Mouse (Mus musculus): ENCODE measurements at regions not wholly inside any gene's neighbourhood (a gene's known extent, or its start where the extent isn't known, plus 50 kb on each side); places are given as distances from the start of the nearest gene placed in this dataset.

DNA sequence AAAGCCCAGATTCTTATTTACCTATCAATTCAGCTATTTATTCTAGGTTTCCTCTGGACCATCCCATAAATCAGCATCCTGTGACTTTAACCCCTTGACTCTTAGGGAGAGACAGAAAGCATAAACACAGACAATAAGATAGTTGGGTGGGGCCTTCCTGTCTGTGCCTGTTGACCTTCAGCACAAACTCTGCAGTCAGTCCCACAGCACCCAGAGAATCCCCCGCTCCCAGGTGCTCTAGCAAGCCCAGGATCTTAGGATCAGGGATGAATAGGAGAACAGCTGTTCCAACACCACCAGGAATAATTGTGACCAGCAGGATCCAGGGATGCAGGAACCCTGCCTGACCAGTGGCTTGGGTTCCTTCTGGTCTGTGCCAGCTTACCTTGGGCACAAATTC lies 107.8 kb downstream of the Basp1 start:
- ATAC-seq (replicated peaks; ENCODE audit: low FRiP score, low TSS enrichment, poor library complexity, severe bottlenecking) = no peak

DNA sequence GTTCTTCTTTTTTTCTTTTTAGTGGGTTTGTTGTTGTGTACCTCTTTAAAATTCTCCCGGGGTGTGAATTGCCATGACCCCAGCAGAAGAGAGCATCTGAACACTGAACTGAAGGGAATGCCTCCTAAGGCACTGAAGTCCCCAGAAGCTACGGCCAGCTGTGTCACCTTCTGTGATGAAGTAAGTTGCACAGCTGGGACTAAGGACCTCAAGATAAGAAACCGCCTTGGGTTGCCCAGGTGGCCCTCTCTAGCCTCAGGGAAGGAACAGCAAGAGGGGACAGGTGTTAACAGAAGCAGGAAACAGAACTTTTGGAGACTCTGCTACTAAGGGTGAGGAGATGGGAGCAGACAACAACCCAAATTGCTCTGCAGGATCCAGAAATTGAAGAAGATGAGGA lies 110.2 kb downstream of the Basp1 start:
- ATAC-seq (replicated peaks; ENCODE audit: low FRiP score, low TSS enrichment, poor library complexity, severe bottlenecking) = peak; percentile 50; the same call in 1 of the 2 replicates

DNA sequence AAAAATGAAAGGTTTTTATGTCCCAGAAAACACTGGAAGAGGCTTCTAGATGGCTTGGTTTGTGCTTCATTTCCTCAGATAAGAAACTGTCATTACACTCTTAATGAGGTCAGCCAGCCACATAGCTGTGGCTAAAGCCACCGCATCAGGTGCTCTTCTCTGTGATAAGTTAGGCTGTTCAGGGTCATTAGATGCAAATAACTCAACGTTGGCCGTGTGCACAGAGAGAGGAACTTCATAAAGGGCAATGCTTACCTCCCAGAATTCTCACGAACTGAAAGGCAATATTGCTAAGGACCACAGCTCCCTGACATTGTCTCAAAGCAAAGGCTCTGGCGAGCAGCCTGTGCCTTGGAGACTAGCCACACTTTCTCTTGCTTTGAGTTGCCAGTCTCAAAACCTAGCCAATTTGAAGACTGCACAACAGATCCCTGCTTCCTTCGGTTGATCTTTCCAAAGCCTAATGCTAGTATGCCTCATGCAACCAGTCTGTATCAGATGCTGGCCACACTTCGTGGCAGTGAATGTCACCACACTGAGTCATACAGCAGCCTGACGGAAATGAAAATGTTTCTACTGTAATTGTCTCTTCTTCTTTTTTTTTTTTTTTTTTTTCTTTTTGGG lies 110.8 kb downstream of the Basp1 start:
- peak; percentile 58 for ATAC-seq (replicated peaks; ENCODE audit: low FRiP score, low TSS enrichment, poor library complexity, severe bottlenecking)

DNA sequence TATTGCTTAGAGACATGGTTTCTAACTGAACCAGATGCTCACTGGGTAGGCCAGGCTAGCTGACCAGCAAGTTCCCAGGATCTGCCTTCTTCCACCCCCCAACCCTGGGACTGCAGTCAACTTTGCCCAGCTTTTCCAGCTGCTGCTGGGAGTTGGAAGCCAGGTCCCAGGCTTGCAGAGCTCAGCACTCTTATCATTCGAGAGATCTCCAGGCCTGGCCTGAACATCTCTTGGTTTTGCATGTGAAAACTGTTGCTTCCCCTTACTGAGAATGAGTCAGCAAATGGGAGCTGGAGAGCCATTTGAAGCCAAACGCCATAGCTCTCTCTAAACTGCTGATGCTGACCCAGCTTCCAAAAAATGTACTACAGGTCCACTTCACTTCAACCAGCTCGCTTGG lies 111.8 kb downstream of the Basp1 start:
- 0 out of 2 replicates have a peak, but pooled peaks have one; percentile 36 for ATAC-seq (replicated peaks; ENCODE audit: low FRiP score, low TSS enrichment, poor library complexity, severe bottlenecking)

DNA sequence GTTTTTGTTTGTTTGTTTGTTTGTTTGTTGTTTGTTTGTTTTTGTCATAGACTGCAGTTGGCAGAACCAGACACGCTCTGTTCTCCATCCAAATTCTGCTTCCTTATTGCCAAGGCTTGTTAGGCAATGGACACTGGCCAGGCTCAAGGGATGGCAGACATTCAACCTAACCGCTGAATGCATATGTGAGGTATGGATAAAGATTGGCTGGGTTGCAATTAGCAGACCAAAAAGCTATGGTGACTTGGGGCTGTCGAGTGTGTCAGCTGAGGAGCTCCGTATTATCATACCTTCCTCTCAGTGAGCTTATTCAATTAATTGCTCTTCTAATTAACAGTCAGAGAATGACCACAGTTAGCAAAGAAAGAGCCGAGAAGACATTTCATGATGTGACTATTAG lies 116.3 kb downstream of the Basp1 start:
- ATAC-seq (replicated peaks; ENCODE audit: low FRiP score, low TSS enrichment, poor library complexity, severe bottlenecking) = no peak

DNA sequence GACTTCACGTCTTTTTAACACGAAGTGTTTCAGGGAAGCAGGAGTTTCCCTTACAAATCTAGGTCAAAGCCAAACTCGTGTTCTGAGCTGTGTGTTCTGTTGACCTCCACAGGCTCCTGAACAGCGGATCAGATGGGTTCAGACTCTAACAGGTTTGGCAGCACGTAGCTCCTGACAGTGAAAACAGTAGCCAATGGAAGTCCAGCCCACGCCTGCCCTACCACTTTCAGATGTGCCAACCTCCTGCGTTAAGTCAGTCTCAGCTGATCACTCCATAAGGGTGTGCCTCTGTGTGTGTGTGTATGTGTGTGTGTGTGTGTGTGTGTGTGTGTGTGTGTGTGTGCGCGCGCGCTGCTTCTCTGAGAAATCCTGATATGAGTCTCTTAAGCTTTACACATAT lies 116.8 kb downstream of the Basp1 start:
- no peak for ATAC-seq (replicated peaks; ENCODE audit: low FRiP score, low TSS enrichment, poor library complexity, severe bottlenecking)

DNA sequence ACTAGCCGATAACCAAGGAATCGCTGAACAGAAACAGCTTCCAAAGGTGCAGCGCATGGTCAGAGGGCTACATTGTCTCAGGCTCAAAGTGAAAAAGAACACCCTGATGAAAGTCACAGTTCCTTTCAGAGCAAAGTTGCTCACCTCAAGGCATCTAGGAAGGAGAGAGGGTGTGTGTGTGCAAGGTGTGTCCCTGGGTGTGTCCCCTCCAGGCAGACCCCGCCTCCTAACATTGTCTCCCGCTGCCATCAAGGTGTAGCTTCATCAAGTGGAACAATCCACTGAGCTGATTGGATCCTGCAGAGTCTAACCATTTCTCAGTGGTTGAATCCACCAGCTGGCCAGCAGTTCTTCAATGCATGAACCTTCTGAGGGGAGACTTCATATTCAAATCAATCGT lies 117.8 kb downstream of the Basp1 start:
- ATAC-seq (replicated peaks; ENCODE audit: low FRiP score, low TSS enrichment, poor library complexity, severe bottlenecking) = no peak

DNA sequence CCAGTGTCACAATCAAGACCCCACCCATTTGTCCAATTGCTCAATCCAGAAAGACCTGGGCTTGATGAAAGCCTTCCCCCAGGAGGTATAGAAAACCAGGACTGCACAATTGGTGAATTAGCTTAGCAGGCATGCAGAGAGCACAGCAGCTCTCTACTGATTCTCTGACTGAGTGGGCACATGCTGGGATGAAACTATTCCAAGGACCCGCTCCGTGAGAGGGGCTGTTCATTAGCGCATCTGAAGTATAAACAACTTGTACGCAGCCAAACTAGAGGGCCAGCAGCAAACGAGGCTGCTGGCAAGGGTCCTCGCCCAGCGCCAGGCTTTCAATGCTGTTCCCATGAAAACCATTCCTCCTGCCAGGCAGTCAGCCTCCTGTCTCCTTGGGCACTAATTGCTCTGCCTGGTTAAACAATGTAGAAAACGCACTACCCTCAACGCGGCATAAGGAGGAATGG lies 122.3 kb downstream of the Basp1 start:
- no peak for ATAC-seq (replicated peaks; ENCODE audit: low FRiP score, low TSS enrichment, poor library complexity, severe bottlenecking)

DNA sequence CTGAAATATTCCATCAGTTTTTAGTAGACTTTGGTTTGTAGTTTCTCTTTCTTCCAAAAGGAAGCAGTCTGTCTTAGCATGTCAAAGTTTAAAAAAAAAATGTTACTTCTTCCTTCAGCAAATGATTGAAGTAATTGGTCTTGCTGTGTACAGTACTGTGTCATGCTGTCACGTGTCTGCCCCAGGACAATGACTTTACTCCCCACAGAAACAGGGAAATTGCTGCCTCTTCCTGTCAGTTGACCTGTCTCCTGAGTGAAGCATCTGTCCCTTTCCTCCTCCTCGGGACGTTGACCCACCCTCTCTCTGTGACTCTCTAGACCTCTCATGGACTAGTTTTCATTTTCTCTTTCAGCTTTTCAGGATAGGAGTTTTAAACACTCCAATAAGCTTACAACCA lies 125.7 kb downstream of the Basp1 start:
- ATAC-seq (replicated peaks; ENCODE audit: low FRiP score, low TSS enrichment, poor library complexity, severe bottlenecking) = no peak

DNA sequence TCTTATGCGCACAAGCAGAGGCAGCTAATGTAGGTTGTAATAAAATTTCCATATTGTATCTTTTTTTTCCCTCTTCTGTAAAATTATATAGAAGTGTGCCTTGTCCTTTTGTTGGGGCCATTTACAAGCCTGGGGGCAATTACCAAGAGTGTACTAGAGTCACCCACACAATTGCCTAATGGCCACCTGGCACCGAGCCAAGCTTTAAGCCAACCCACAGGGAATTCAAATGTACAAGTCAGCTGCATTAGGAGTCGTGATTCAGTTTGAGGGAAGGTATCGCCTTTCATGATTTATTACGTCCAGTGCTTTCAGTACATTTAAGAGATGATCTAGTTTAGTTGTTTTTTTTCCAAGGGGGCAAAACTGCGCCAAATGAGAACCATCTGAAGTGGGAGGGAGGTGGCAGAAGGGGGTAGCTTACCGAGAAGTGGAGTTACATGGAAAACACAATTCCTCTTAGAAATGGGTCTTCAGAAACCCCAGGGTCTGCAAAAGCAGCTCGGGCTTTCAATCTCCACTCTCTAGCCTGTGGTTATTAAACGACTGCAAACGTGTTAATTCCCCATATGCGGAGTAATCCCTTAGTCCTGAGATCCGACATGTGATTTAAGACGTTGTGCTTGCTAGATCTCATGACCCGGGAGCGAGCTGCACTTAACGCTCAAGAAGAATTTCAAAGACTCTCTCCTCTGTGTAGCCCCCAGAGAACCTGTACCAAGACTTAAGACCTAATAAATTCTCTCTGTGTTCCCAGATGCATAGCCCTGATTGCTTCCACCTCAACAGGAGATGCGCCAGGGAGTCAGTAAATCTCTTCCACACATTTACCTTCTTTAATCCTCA lies 129.0 kb downstream of the Basp1 start:
- ATAC-seq (replicated peaks; ENCODE audit: low FRiP score, low TSS enrichment, poor library complexity, severe bottlenecking) = no peak

DNA sequence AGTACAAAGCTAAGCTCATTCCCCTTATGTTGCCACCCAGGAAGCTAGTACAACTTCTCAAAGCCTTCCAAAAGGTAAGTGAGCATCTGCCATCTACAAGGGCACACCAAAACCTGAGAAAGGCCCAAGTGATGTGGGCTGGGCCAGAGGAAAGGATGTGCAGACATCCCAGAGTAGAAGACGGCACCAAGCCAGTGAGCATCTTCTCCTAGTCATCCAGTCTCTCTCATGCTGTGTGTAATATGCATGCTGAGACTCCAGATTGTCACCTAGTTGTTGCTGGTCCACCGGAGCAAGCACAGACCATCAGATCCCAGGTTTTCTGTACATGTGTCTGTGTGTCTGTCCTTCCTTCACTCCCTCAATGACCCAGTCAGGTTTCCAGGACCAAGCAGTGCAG lies 129.9 kb downstream of the Basp1 start:
- ATAC-seq (replicated peaks; ENCODE audit: low FRiP score, low TSS enrichment, poor library complexity, severe bottlenecking) = no peak

DNA sequence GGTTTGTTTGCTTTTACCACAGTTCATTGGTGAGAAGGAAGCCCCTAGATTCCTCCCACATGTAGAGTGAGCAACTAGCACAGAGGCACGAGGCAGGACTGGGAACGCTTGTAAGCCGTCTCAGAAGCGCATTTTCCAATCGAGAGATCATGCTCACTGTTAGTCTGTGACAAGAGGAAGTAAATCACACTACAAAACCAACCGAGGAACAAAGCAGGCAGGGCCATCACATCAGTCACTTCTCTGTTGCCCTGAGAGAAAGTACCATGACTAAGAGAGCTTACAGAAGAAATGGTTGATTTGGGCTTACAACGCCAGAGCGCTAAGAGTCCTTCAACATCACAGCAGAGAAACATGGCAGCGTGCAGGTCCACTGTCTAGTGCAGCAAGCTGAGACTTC lies 131.2 kb downstream of the Basp1 start:
- ATAC-seq (replicated peaks; ENCODE audit: low FRiP score, low TSS enrichment, poor library complexity, severe bottlenecking) = no peak

DNA sequence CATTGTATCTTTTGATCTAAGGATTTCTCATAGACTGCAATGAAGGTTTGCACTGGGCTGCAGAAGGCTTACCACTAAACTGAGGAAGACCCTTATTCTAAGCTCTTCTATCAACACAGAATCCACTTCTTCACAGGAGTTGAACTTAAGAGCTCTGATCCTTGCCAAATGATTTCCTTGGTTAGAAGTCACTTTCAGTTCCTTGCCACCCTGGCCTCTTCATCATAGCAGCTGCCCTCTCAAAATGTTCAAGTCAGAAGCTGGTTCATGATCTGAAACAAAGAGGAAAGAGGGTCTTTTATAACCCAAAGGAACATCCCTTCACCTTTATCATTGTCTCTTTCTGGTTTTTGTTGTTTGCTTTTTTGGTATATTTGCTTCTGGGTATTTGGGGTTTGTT lies 131.6 kb downstream of the Basp1 start:
- no peak for ATAC-seq (replicated peaks; ENCODE audit: low FRiP score, low TSS enrichment, poor library complexity, severe bottlenecking)

DNA sequence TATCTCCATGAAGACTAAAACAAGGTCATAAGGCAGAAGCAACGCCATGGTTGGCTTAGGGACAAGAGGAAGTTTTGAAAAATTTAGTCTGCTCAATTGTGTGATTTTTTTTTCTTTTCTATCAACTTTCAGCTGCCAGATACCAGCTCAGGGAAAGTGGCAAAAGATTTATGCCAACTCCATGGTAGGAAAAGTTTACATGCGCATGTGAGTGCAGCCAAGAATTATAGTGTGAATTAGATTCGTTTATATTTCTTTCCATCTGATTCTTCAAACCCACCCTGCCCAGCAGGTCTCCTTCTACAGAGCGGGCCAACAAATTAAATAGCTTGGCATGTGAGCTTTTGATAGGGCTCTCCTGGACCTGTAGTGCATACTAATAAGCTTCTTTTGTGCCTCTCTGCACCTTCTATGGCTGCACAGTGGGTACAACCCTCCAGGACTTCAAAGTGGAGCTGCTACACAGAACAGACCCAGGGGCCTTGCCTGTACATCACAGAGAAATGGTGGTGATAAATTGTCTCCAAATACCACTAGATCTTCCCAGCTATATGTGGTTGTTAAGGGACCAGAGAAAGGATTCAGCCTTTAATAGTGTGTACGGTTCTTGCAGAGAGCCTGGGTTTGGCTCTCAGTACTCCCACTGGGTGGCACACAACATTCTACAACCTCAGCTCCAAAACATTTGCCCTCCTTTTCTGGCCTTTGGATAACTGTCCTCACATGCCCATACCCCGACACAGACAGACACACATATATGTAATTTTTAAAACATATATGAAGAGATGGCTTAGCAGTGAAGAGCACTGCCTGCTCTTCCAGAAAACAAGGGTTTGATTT lies 135.0 kb downstream of the Basp1 start:
- ATAC-seq (replicated peaks; ENCODE audit: low FRiP score, low TSS enrichment, poor library complexity, severe bottlenecking) = no peak

DNA sequence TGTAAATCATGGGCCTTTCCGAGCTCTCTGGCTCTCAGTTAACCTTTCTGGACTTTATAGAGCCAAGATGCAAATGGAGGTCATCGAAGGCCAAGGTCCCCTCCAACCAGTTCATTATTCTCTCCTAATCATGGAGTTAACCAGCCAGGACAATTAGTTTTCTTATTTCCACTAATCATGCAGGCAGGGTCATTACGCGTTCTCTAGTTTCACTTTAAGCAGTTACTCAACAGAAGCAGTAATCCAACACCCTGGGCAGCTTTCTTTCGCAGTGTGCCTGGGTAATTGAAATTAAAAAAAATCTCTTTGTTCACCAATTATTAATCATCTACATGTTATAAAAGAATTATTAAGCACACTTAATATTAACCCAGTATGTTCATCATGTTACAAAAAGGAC lies 137.3 kb downstream of the Basp1 start:
- ATAC-seq (replicated peaks; ENCODE audit: low FRiP score, low TSS enrichment, poor library complexity, severe bottlenecking) = no peak

DNA sequence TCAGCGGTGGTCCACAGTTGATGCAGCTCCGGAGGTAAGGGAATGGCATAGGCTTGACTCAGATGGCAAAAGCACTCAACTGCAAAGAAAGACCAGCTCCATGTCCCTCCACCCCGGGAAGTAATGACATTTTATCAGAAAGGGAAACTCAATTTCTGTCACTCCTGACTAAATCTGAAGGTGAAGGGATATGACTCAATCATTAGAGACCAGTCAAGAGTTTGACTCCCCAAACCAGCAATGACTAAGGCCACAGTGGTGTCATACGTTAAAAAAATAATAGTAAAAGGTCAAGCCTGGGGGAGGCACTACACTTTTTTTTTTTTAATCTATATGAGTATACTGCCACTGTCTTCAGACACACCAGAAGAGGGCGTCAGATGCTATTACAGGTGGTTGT lies 141.7 kb downstream of the Basp1 start:
- no peak for ATAC-seq (replicated peaks; ENCODE audit: low FRiP score, low TSS enrichment, poor library complexity, severe bottlenecking)

DNA sequence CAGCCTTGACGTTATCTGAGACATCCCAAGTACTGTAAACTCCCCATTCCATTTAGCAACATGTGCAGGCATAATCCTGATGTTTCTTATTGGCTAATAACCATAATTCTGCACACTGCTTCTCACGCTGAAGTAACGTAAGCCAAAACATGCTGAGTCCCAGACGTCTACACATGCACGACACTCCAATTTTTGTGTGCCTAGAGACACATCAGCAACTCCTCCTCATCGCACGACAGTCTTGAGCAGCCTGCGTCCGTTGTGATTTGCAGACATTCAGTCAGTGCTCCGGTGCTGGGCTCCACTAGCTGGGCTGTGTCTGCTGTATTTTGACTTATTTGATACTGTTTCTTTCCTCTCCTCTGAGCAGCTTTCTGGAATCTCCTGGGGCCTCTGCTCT lies 143.2 kb downstream of the Basp1 start:
- no peak; the same call in 1 of the 2 replicates for ATAC-seq (replicated peaks; ENCODE audit: low FRiP score, low TSS enrichment, poor library complexity, severe bottlenecking)

DNA sequence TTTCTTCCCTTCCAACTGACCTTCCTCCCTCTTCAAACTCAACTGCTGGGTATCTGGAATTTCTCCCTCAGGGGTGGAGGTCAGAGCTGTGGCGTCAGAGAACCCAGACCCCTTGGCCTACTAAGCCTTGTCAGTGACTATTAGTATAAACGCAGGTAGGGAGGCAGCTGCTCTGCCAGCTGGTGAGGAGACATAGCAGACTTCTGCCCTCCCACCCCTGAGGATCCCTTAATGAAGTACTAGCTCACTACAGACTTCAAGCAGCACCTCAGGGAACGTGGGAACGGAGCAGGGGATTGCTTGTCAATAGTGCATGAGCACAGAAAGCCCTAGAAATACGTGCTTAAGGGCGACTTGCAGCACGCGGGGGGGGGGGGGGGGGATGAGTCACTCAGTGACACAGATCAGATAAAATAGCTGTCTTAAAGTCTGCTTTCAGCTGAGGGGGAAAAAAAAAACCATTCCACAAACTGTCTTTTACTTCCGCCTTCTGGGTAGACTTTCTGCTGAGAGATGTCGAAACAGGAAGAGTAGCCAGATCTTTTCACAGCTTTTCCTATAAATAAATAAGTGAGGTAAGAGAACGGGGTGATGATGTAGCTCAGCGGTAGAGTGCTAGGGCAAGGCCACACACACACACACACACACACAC lies 144.1 kb downstream of the Basp1 start:
- peak; percentile 73 for ATAC-seq (replicated peaks; ENCODE audit: low FRiP score, low TSS enrichment, poor library complexity, severe bottlenecking)

DNA sequence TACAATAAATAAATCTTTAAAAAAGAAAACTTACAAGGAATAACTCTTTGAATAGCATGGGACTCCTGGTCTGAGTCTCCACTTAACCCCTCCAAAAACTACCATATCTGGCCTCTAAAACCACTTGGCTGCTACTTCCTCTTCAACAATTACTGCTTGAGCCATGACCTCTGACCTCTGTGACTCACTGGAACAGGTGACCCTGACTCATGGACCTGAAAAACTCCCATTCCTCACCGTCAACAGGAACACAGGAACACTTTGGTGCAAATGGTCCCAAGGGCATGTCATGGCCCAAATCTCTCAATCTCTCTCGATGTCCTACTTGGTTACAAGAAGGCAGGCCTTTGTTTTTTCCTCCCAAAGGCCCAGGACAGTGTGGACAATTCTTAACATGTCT lies 145.1 kb downstream of the Basp1 start:
- ATAC-seq (replicated peaks; ENCODE audit: low FRiP score, low TSS enrichment, poor library complexity, severe bottlenecking) = no peak

DNA sequence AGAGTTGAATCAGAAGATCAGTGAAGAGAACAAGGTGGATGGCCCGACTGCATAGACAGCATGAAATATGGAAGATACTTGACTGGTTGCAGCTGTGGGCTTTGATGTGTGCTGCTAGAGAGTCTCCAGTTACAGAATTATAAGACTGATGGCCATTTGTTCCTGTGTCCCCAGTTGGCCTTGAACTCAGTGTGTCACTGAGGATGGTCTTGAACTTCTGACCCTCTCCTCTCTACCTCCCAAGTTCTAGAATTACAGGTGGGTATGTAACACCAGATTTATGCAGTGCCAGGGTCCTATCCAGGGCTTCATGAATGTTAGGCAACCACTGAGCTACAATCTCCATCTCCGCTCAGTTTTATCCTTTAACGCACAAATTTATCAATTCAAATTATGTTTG lies 146.1 kb downstream of the Basp1 start:
- no peak for ATAC-seq (replicated peaks; ENCODE audit: low FRiP score, low TSS enrichment, poor library complexity, severe bottlenecking)
